Mouse (Mus musculus) hindbrain, embryonic 14.5 days (tissue): Measurements from ENCODE around the gene Dysf. TPM values are rescaled to one million over a fixed set of nuclear protein-coding genes. Genes with fewer than 3 reads are reported as not detected.

Experiments
- ATAC-seq: fragments of 200-750 bp; cut with Nextera tagmentation; 2 replicates; pipeline ENCODE4 v1.8.0; 2017; ENCODE audit warnings: moderate number of reproducible peaks, mild to moderate bottlenecking, moderate TSS enrichment, moderate library complexity; ENCODE audit not compliant: low FRiP score
- DNase-seq: peaks from one replicate; pipeline ENCODE4 v3.0.0-alpha.2; 2015; ENCODE audit warnings: low spot score
- H3K27ac ChIP-seq: fragments of 300-500 bp; sonication (generic); 2 replicates; pipeline ENCODE4 v1.5.1; 2014; ENCODE audit warnings: mild to moderate bottlenecking, moderate library complexity
- H3K27me3 ChIP-seq: fragments of 300-500 bp; sonication (generic); 2 replicates; pipeline ENCODE4 v1.6.1; 2014; ENCODE audit warnings: mild to moderate bottlenecking, low read length, mixed read lengths; ENCODE audit not compliant: control insufficient read depth, insufficient read depth
- H3K36me3 ChIP-seq: fragments of 300-500 bp; sonication (generic); replicated peaks from 2 replicates; pipeline ENCODE4 v1.6.1; 2014; ENCODE audit not compliant: control insufficient read depth, insufficient read depth
- H3K4me1 ChIP-seq: fragments of 300-500 bp; sonication (generic); replicated peaks from 2 replicates; pipeline ENCODE4 v1.6.1; 2014; ENCODE audit warnings: antibody characterized with exemption, low read length, mixed read lengths; ENCODE audit not compliant: control insufficient read depth, insufficient read depth
- H3K4me2 ChIP-seq: fragments of 300-500 bp; sonication (generic); replicated peaks from 2 replicates; pipeline ENCODE4 v1.6.1; 2014; ENCODE audit warnings: mild to moderate bottlenecking, moderate library complexity
- H3K4me3 ChIP-seq: fragments of 300-500 bp; sonication (generic); replicated peaks from 2 replicates; pipeline ENCODE4 v1.5.1; 2014; ENCODE audit warnings: mild to moderate bottlenecking, low read length
- H3K9ac ChIP-seq: fragments of 300-500 bp; sonication (generic); 2 replicates; pipeline ENCODE4 v1.6.1; 2014
- H3K9me3 ChIP-seq: fragments of 300-500 bp; sonication (generic); 2 replicates; pipeline ENCODE4 v1.6.1; 2016; ENCODE audit warnings: low read length; ENCODE audit not compliant: control insufficient read depth
- WGBS: fragments of 180-500 bp; shearing (Covaris S2); extraction: QIAGEN DNeasy Blood & Tissue Kit; methylation state at CpG from one replicate; pipeline ENCODE4 v1.1.7; 2014; 5-methylcytosine and 5-hydroxymethylcytosine counted together
- polyA plus RNA-seq: library from polyadenylated mRNA; unstranded; fragments of >200 nt; fragmentation: Nextera tagmentation; extraction: Ambion mirVana; gene quantifications from 2 replicates; pipeline ENCODE4 v1.2.1, GENCODE M21; 2014

Dysf gene
- polyA plus RNA-seq, 1 experiment from 2014 or later, result 3.3 TPM

GRCm38 (mm10) chr6:84197811-84198213, 189.4 kb downstream of the Dysf start:
- Histone ChIP-seq H3K4me3 (no peak overlapping the region), H3K36me3 (no peaks in the 10 kb centered on the region), H3K4me1 (no peaks in the 10 kb centered on the region), H3K4me2 (no peak overlapping the region), H3K9me3 (no peaks in the 10 kb centered on the region), H3K27ac (no peak overlapping the region), H3K9ac (no peak overlapping the region), H3K27me3 (no peaks in the 10 kb centered on the region)
- no peak for ATAC-seq
- WGBS, result 28% methylated on average over 5 of the region's 5 CpGs
- no peak for DNase-seq

DNA sequence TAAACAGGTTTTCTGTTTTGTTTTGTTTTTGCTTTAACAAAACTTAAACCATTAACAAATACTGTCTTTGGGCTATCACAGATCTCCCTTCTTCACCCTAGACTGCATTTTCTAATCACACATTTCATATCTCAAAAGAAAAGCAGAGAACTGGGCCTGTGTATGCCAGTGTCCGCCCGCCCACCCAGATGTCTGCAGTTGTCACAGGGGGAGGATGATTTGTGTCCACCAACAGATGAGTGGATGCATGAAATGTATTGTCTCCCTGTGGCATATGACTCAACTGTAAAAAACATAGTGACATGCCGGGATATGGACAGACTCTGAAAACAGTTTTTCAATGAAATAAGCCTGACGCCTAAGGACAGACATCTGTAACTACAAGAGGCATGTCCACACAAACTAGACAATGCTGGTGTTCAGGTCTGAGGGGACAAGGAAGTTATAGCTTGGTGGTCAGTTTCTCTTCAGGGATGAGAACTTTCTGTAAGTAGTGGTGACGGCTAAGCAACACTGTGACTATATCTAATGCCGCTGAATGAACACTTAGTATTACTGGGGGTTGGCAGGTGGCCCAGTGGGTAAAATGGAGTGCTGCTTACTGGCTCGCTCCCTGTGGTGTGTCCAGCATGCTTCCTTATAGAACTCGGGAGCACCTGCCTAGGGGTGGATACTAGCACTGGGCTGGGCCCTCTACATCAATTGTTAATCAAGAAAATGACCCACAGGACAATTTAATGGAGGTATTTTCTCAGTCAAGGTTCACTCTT, 193.5 kb downstream of the Dysf start:
- 84% methylated on average over 8 of the region's 8 CpGs for WGBS

GRCm38 (mm10) chr6:84205611-84206010, 197.2 kb downstream of the Dysf start:
- Histone ChIP-seq H3K4me1 (no peaks in the 10 kb centered on the region), H3K27me3 (no peaks in the 10 kb centered on the region), H3K27ac (no peak overlapping the region), H3K9ac (no peak overlapping the region), H3K9me3 (no peaks in the 10 kb centered on the region), H3K4me2 (no peak overlapping the region), H3K4me3 (no peak overlapping the region), H3K36me3 (no peaks in the 10 kb centered on the region)
- WGBS, result 97% methylated on average over 3 of the region's 3 CpGs
- ATAC-seq (no peak), DNase-seq (no peak)

More for the DNA sequence above, 193.5 kb downstream of the Dysf start:
- H3K4me2 ChIP-seq, result no peak overlapping the region
- H3K27ac ChIP-seq, result no peak overlapping the region
- H3K4me1 ChIP-seq, result no peaks in the 10 kb centered on the region
- no peak for ATAC-seq
- no peak overlapping the region for H3K9ac ChIP-seq
- H3K9me3 ChIP-seq, result no peaks in the 10 kb centered on the region
- H3K27me3 ChIP-seq, result no peaks in the 10 kb centered on the region
- DNase-seq, result no peak
- H3K36me3 ChIP-seq, result no peaks in the 10 kb centered on the region
- no peak overlapping the region for H3K4me3 ChIP-seq

GRCm38 (mm10) chr6:84208589-84208988, 200.2 kb downstream of the Dysf start:
- Histone ChIP-seq H3K9me3 (no peaks in the 10 kb centered on the region), H3K27me3 (no peaks in the 10 kb centered on the region), H3K9ac (no peak overlapping the region), H3K4me2 (no peak overlapping the region), H3K36me3 (no peaks in the 10 kb centered on the region), H3K27ac (no peak overlapping the region), H3K4me3 (no peak overlapping the region), H3K4me1 (no peaks in the 10 kb centered on the region)
- 89% methylated on average over 4 of the region's 4 CpGs for WGBS
- ATAC-seq (no peak), DNase-seq (no peak)

DNA sequence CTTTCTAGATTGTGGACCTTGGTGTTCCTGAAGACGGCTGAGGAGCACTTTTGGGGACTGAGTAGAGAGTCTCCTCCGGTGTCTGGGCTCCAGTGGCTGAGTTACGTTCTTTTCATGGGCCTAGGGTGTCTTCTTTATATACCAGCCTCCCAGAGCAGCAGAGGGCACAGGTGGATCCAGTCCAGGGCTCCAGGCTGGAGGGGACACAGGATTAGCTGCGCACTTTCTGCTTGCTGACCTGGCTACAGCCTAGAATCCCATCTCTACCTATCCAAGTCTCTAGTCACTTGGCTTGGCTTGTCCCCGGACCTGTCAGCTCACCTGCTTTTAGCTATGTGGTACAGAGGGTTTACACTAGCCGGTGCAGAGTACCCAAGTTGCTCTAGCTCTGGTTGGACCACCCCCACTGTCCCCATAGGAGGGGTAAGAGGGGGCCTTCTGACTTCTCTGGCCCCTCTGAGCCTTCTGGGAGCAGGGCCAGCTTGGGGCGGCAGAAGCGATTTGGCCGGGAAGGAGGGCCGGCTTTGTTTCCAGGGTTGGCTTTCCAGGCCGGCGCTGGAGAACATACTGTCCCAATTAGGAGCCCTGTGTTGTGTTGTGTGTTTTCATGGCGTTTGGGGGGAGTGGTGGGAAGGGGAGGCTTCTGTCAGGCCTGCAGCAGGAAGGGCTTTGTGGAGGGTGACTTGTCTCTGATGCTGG, 201.5 kb downstream of the Dysf start:
- no peak for ATAC-seq
- DNase-seq, result no peak
- 81% methylated on average over 13 of the region's 13 CpGs for WGBS

DNA sequence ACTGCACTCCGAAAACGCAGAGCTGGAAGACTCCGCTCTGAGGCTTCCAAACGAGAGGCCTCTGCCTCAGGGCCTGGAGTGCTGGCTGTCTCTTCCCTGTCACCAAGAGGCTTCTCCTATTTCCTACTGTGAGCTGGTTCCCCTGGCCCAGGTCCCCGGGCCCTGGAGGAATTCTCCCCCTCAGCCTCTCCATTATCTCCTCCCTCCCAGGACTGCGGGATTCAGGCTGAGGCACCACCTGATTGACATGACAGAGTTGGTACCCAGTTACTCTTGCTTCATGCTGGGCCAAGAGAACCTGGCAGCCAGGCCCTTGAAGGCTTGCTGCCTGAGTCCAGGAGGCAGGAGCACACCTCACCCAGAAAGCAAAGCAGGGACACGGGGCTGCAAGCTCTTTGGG, 203.1 kb downstream of the Dysf start:
- DNase-seq (no peak), ATAC-seq (no peak)
- WGBS, result 70% methylated on average over 7 of the region's 7 CpGs

More for the DNA sequence above, 201.5 kb downstream of the Dysf start:
- Histone ChIP-seq H3K9ac (no peak overlapping the region), H3K4me1 (no peaks in the 10 kb centered on the region), H3K27me3 (no peaks in the 10 kb centered on the region), H3K4me3 (no peak overlapping the region), H3K36me3 (no peaks in the 10 kb centered on the region), H3K9me3 (no peaks in the 10 kb centered on the region), H3K27ac (no peak overlapping the region), H3K4me2 (no peak overlapping the region)

GRCm38 (mm10) chr6:84213101-84213500, 204.7 kb downstream of the Dysf start:
- no peaks in the 10 kb centered on the region for H3K27me3 ChIP-seq
- H3K36me3 ChIP-seq, result no peaks in the 10 kb centered on the region
- ATAC-seq (no peak), DNase-seq (no peak)
- no peak overlapping the region for H3K4me3 ChIP-seq
- H3K4me1 ChIP-seq, result no peaks in the 10 kb centered on the region
- H3K9ac ChIP-seq, result no peak overlapping the region
- 64% methylated on average over 3 of the region's 3 CpGs for WGBS
- H3K27ac ChIP-seq, result no peak overlapping the region
- H3K9me3 ChIP-seq, result no peaks in the 10 kb centered on the region
- no peak overlapping the region for H3K4me2 ChIP-seq

More for the DNA sequence above, 203.1 kb downstream of the Dysf start:
- Histone ChIP-seq H3K4me1 (no peaks in the 10 kb centered on the region), H3K9me3 (no peaks in the 10 kb centered on the region), H3K27ac (no peak overlapping the region), H3K27me3 (no peaks in the 10 kb centered on the region), H3K9ac (no peak overlapping the region), H3K36me3 (no peaks in the 10 kb centered on the region), H3K4me3 (no peak overlapping the region), H3K4me2 (no peak overlapping the region)

DNA sequence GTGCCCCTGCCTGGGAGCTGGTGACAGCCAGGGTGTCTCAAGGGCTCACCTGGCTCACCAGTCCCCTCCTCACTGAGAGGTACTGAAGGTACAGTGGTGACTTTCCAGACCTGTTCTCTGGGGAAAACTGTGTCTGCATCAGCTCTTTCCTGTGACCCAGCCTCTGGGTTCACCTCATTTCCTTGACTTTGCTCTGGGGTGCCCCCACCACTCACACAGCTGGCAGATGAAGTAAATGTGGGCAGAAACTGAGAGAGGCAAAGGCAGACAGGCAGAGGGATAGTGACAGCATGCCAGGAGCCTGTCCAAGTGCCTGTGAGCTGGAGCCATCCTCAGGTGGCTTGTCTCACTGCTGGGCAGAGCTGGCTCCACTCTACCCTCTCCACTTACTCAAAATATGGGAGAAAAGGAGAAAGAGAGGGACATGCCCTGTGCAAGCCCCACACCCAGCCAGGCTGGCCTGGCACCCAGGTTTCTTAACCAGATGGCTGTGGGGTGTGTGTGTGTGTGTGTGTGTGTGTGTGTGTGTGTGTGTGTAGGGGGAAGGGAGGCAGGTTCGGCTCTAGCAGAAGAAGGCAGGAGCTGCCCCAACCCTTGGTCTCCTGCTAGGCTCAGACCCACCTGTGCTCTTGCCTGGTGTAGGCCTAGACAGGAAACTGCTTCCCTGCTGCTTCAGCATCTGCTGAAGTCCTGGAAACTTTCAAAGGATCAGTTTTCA, 209.0 kb downstream of the Dysf start:
- no peak overlapping the region for H3K27ac ChIP-seq
- no peaks in the 10 kb centered on the region for H3K36me3 ChIP-seq
- no peak for DNase-seq
- H3K9me3 ChIP-seq, result no peaks in the 10 kb centered on the region
- no peak overlapping the region for H3K4me2 ChIP-seq
- no peak overlapping the region for H3K4me3 ChIP-seq
- no peak for ATAC-seq
- no peaks in the 10 kb centered on the region for H3K27me3 ChIP-seq
- no peak overlapping the region for H3K9ac ChIP-seq
- H3K4me1 ChIP-seq, result no peaks in the 10 kb centered on the region
- 64% methylated on average over 1 of the region's 1 CpGs for WGBS

DNA sequence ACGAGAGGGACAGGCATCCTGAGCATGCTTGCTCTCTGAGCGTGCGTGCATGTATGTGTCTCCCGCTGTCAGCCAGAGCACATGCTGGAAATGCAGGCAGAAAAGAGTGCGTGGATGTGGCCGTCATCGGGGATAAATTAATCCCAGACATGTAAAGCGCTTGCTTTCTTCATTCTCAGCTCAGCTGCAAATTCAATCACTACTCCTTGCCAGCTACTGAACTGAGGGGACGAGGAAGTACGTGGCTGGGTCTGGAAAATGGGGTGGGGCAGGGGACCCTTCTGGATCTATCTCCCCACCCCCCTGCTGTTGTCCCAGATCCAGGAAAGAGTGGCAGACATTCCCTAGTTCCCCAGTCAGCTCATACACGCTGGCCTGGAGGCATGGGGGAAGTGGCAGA, 210.7 kb downstream of the Dysf start:
- Histone ChIP-seq H3K4me1 (no peaks in the 10 kb centered on the region), H3K27me3 (no peaks in the 10 kb centered on the region), H3K9ac (no peak overlapping the region), H3K4me2 (no peak overlapping the region), H3K4me3 (no peak overlapping the region), H3K9me3 (no peaks in the 10 kb centered on the region), H3K36me3 (no peaks in the 10 kb centered on the region), H3K27ac (no peak overlapping the region)
- ATAC-seq (no peak), DNase-seq (no peak)
- WGBS, result 81% methylated on average over 11 of the region's 11 CpGs
